Mouse (Mus musculus) gastrocnemius, postnatal 36 days (tissue): Measurements from ENCODE around the gene Ampd1. TPM values are rescaled to one million over a fixed set of nuclear protein-coding genes. Genes with fewer than 3 reads are reported as not detected.
A peak's percentile ranks its signal among the peaks of the same experiment; 100 is the strongest.

Source experiments
- DNase-seq, 2 experiments: peaks; one replicate each; pipeline ENCODE4 v3.0.0; 2022
- intact Hi-C: fragments of 180-260 bp; cut with DNase I; formaldehyde crosslinking; loops from one replicate; pipeline ENCODE4 v1.15.1; 2025
- long read RNA-seq, 2 experiments: library from polyadenylated mRNA; stranded (forward); transcript quantifications; one replicate each; pipeline ENCODE4 v2.0.0; 2021
- total RNA-seq, 2 experiments: library from RNA; stranded (reverse); gene quantifications; 2 replicates each; pipeline ENCODE4 v1.2.3; 2021

The Ampd1 gene
- 1,000 to 10,000 TPM; 1,190 to 1,255 TPM for total RNA-seq
- long read RNA-seq, experiment 1, partial matches to known transcripts, result 101 of 280 reads
- long read RNA-seq, experiment 1, other reads (novel, unspliced or antisense), result 179 of 280 reads
- long read RNA-seq, experiment 2, partial matches to known transcripts, result 143 of 385 reads
- long read RNA-seq, experiment 2, other reads (novel, unspliced or antisense), result 241 of 385 reads

- intact Hi-C loops, result no loop called here
- DNase-seq, result no peak
Measured at GRCm38 (mm10) chr3:103073771-103074170, at the start of gene Ampd1. Gene Ampd1 (plus strand): TSS chr3:103074014.

DNA sequence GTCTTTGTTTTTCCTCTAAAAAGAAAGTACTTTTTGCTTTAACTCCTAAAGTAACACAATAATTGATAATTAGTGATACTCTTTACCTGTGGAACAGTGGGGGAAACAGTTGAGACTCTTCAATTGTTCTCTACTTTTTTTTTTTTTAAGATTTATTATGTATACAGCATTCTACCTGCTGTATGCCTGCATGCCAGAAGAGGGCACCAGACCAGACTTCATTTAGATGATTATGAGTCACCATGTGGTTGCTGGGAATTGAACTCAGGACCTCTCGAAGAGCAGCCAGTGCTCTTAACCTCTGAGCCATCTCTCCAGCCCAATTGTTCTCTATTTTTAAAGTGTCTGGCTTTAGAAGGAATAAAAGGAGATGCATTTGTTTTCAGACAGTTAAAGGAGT lies 47.6 kb upstream of the Ampd1 start:
- intact Hi-C loops, result no loop called here
- no peak for DNase-seq

DNA sequence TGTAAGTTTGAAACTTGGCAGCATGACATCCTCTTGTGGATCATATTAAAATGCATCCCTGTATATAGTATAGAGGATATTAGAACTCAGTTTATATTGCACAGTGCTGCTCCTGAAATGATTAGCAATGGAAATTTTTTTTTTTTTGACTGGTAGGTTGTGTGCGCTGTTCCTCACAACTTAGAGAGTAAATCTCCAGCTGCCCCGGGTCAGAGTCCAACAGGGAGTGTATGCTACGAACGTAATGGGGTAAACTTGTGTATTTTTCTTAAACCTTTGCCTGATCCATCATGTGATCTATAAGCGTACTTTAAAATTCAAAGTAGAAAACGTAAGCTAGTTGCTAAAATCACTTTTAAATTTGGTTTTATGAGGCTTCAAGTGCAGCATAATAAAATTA lies 33.5 kb upstream of the Ampd1 start:
- no peak for DNase-seq
- intact Hi-C loops, result no loop called here

DNA sequence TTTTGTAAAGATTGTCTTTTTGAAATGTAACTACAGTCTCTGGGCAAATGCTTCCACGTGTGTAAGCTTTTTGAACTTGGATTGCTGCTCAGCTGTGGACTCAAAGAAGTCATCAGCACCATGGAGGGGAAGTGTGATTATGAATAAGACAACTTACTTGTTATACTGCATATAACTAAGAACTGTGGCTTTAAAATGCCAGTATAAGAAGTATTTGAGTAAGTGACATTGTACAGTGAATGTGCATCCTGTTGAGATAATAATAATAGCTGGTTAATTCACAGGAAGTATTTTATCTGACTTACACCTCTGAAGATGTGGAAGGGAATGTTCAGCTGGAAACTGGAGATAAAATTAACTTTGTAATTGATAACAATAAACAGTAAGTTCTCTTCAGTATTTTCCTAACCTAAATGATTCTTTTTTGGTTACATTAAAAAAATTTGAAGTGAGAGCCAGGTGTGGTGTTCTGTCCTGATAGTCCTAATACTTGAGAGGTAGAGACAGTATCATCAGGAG lies 32.9 kb upstream of the Ampd1 start:
- DNase-seq, result no peak
- intact Hi-C loops, result no loop called here

DNA sequence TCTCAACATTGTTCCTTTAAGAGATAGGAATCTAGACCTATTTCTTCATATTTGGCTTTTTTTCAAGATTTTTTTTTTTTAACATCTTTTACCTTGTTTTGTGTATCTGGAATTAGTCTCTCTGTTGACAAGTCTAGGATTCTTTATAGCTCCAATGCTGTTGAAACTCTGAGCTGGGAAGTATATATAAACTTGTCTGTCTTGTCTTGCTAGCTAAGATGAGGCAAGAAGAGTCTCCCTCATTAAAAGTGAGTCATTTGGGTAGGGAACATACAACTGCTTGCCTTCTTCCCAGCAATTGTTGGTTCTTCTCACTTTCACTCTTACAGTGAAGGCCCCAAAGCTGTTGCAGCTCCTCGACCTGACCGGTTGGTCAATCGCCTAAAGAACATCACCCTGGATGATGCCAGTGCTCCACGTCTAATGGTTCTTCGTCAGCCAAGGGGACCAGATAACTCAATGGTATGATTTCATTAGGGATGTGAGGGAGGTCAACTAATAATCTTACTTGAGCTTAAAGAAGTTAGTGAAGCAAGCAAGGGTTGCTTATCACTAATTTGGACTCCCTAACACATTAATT lies 17.7 kb upstream of the Ampd1 start:
- intact Hi-C loops, result no loop called here
- no peak for DNase-seq

GRCm38 (mm10) chr3:103057752-103058151 lies 16.1 kb upstream of the Ampd1 start:
- no peak for DNase-seq
- intact Hi-C loops, result no loop called here

- DNase-seq, result peak; percentile 89 to 94
- intact Hi-C loops, result no loop called here
Measured at GRCm38 (mm10) chr3:103058207-103059157, 15.3 kb upstream of the Ampd1 start, which contains the start of gene Nras. Gene Nras (plus strand): TSS chr3:103058285.

DNA sequence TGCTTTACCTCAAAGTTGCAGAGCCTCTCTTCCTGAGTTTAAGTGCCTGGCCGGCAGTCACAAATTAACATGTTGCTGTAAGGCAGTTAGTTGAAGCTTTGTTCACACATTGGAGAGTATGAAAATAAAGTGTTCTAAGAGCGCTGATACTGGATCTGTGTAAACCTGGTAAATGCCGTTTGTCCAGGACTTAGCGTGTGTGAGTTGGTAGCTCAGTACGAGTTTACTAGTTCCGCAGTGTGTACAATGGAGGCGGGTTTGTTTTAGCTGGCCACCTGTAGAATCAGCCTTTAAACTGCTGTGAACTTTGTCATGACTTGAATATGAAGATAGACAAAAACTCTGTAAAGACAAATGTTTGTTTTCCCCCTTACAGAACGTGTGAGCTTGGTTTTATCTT lies 6.9 kb upstream of the Ampd1 start:
- DNase-seq, result no peak
- intact Hi-C loops, result no loop called here

- no peak for DNase-seq
- intact Hi-C loops, result no loop called here
Measured at GRCm38 (mm10) chr3:103068971-103069370, 4.8 kb upstream of the Ampd1 start.

DNA sequence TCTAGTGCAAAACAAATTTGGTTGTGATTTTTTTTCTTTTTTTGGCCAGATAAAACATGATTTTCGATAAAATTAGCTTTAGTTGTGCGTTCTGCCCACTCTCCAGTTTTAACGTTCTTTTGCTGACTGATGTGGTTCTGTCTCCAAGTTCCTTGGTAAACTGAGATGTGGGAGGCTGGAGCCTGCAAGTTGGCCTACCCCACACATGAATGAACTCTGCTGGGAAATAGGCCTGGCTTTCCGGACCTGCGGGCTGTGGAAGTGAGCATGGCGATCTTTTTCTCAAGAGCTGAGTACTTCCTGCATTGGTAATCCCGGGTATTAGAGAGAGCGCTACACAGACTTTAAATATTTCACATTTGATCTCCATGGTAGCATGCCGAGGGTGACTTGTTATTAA lies 2.1 kb downstream of the Ampd1 start:
- DNase-seq, result no peak
- intact Hi-C loops, result no loop called here

DNA sequence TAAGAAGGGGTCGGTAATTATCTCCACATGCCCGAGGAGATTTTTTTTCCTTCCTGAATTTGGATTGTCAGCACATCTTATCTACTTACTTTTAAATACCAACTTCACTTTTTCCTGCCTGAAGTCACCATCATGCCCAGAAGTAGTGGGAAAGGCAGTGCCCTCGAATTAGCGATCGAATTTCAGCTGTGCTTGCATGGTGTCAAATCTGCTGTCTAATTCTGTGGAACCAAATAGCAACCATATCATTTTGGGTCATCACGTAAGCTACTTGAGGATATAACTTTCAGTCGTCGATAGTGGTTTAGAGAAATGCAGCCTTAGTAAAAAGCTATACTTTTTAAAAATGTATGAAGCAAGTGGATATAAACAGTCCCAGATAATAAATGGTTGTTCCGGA lies 2.7 kb downstream of the Ampd1 start:
- DNase-seq, result no peak
- intact Hi-C loops, result no loop called here

- intact Hi-C loops, result no loop called here
- peak in 1 of 2 experiments; percentile 14 for DNase-seq
Measured at GRCm38 (mm10) chr3:103079301-103079700, 5.5 kb downstream of the Ampd1 start.

DNA sequence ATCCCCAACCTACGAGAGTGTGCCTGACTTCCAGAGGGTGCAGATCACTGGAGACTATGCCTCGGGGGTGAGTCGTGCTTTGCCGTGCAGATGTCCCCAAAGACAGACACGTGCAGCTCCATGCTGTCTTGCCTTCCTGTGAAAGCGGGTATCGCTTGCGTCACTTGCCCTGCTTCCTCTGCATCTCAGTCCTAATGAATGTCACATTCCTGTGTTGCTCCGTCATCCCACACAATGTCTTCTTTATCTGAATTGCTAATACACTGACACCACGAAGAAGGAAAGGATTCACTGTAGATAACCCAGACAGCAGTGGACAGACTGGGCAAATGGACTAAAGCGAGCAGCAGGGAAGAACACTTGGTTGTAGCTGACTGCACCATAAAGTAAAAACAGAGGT lies 7.2 kb downstream of the Ampd1 start:
- no peak for DNase-seq
- intact Hi-C loops, result no loop called here

DNA sequence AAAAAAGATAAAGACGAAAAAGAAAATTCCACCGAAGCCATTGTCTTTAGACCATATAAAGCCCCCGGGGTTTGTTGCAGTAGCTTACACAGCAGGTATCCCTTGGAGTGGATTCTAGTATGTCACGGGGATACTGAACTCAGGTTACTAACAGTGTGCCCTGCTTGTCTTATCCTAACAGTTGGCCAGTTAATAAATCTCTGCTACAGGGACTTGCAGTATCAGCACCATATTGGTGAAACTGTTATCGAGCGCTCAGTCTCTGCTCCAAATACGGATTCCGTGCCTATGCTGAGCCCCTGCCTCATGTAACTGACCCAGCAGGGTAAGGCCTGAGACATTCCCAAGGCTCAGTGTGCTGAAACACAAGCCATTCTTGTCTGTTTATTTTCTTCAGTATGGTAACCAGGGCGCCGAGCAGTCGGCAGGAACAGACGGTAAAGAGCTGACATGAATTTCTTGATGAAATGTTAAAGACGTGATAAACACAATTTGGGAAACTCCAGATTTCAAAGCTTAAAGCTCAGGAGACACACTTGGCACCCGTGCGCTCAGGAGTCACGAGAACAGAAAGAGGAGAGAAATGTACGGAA lies 8.1 kb downstream of the Ampd1 start:
- intact Hi-C loops, result no loop called here
- no peak for DNase-seq

DNA sequence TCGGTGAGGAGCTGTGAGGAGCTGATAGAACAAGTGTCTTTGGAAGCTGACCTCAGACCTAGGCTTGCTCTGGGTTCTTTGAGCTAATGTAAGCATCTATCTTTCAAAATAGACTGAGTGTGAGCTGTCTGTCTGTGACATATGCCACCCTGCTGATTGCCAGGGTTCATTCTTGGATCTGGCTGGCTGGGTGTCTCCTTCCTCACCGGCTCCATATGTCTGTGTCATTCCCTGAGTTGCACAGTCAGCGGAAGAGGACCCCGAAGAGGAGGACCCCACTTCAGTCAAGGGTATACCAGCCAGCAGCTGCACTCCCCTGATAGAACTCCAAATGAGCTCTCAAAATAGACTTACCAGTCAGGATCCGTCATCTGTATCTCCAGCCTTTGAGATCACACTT lies 8.9 kb downstream of the Ampd1 start:
- DNase-seq, result peak in 1 of 2 experiments; percentile 26
- intact Hi-C loops, result no loop called here

DNA sequence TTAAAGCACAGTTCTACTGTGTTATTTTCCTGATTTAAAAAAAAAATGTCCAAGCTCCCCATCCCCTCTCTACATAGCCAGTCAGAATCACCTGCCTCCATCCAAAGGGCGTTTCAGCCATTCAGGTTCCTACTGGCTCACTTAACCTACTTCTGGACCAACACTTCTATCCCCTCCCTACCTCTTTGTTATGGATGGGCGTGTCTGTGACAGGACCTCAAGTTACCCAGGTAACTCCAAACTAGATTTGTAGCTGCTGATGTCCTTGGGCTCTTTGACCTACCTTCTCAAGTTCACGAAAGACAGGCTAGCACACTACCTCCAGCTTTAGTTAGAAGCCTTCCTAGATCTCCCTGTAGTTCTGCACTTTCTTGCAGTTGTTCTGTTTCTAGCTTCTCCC lies 12.2 kb downstream of the Ampd1 start:
- no peak for DNase-seq
- intact Hi-C loops, result no loop called here

- DNase-seq, result no peak
- intact Hi-C loops, result no loop called here
Measured at GRCm38 (mm10) chr3:103091753-103092152, 17.9 kb downstream of the Ampd1 start.

GRCm38 (mm10) chr3:103098662-103099061 lies 24.8 kb downstream of the Ampd1 start:
- DNase-seq, result no peak
- intact Hi-C loops, result no loop called here

- DNase-seq, result no peak
- intact Hi-C loops, result loop anchor here (5.0 kb wide), 1 partner anchor 68 kb away; no protein-coding TSS in a partner anchor
Measured at GRCm38 (mm10) chr3:103099667-103100066, 25.9 kb downstream of the Ampd1 start.

DNA sequence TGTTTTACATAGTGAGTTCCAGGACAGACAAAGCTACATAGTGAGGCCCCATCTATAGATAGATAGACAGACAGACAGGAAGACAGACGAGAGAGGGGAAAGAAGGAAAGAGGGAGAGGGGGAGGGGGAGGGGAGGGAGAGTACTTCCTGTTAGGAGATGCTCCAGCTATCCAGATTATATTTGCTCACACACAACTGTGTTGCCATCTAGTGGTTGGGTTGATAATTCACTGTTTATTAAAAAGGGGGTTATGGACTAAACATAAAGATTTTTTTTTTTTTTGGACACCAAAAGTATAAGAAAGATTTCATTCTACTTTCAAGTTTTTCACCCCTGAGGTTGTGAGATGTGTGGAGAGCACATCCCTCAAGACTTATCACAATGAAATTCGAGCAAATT lies 26.9 kb downstream of the Ampd1 start:
- intact Hi-C loops, result loop anchor here (5.0 kb wide), 1 partner anchor 67 kb away; no protein-coding TSS in a partner anchor
- no peak for DNase-seq

DNA sequence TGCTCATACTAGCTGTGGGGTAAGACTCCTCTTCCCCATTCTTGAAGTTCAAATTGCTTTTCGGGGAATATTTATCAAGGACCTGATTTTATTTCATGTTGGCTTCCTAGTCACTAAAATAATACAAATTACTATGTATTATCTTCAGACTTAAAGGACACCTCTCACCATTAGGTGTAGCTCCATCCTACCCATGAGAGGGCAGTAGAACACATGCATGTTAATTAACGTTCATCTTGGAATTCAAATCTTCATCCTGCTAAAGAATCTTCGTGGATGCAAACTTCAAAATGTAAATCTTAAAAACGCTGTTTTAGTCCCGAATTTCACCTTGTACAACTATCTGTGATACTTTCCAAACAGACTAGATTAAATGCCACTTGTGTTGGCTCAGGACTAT lies 27.4 kb downstream of the Ampd1 start:
- no peak for DNase-seq
- intact Hi-C loops, result loop anchor here (5.0 kb wide), 1 partner anchor 66 kb away; no protein-coding TSS in a partner anchor
